ENCODE assay signal across 7 mouse cellular contexts in the genomic region with DNA sequence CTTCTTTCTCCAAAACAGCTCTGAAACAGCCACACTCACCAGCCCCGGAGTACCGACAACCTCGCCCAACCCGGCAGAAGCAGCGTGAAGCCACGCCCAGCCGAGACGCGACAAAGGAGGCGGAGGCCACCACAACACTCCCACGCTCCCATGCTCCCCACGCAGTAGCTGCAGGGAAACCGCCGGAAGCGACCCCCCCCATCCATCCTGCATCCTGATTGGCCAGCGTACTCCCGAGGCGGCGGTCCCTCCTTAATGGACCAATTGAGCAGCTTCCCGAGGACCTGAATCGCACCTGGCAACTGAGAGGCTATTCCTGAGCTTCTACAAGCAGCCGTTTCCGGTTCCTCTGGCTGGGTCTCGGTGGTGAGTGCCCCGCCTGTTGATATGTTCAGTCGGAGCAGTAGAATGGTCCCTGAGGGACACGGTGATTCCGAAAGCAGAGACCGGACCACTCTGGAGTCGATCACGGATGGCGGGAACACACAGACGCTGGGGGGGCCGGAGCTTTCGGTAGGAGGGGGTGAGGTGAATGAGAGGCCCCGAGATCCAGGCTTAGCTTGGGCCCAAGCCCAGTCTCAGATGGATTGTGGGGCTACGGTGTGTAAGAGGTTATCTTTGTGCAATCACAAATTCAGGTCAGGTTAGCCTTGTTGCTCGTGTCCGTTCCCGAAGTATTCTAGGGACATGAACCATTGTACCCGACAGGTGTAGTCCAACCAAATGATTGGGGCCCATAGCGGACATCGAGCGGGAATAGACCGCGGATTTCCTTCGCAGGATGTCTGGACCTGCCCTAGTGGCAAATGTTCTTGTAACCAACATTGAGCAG. TPM values are rescaled to one million over a fixed set of nuclear protein-coding genes. Genes with fewer than 3 reads are reported as not detected.
A peak's percentile ranks its signal among the peaks of the same experiment; 100 is the strongest.
DNase-seq lines count a peak whose midpoint lies in the region; ATAC-seq and TF ChIP-seq lines count a peak whose summit lies in the region.

A gene (plus strand): TSS at position 160 of the 832 bp plus-strand sequence.

- H3K4me3 ChIP-seq in intestine, embryonic 16.5 days (ENCODE audit: low read length), result peak within 1 kb of the TSS; percentile 66
- H3K4me3 ChIP-seq in midbrain, embryonic 11.5 days (ENCODE audit: low read depth, low read length), result peak within 1 kb of the TSS; percentile 59
- peak within 1 kb of the TSS; percentile 80 for H3K4me3 ChIP-seq in small intestine, adult 2 months (ENCODE audit: low read depth, low read length)

- intact Hi-C loops in left cerebral cortex, postnatal 36 days (cut with DNase I), result no loop called here

- H3K27me3 ChIP-seq in intestine, embryonic 16.5 days (replicated peaks; ENCODE audit: control insufficient read depth, insufficient read depth, low read length), result no peaks in the 10 kb centered on the region
- no peaks in the 10 kb centered on the region for H3K27me3 ChIP-seq in midbrain, embryonic 11.5 days (ENCODE audit: control insufficient read depth, insufficient read depth, low read length)
- H3K27me3 ChIP-seq in small intestine, adult 2 months (ENCODE audit: control insufficient read depth, insufficient read depth, low read length), result no peaks in the 10 kb centered on the region

- TF ChIP-seq CTCF in small intestine, adult 2 months (IDR thresholded peaks at IDR 0.05; ENCODE audit: extremely low read depth, insufficient read length, insufficient replicate concordance, low read depth, low read length), result no peak

- H3K36me3 ChIP-seq in intestine, embryonic 16.5 days (ENCODE audit: control insufficient read depth, insufficient read depth, low read length), result no peaks in the 10 kb centered on the region
- H3K36me3 ChIP-seq in midbrain, embryonic 11.5 days (ENCODE audit: control insufficient read depth, insufficient read depth, low read length), result no peaks in the 10 kb centered on the region; the same call in 1 of the 2 replicates
- peaks cover 8% of the 10 kb centered on the region for H3K36me3 ChIP-seq in small intestine, adult 2 months (ENCODE audit: control insufficient read depth, insufficient read depth, low read length)

- H3K4me1 ChIP-seq in intestine, embryonic 16.5 days (ENCODE audit: control insufficient read depth, insufficient read depth, low read length), result peaks cover 9% of the 10 kb centered on the region; the same call in 1 of the 2 replicates
- H3K4me1 ChIP-seq in midbrain, embryonic 11.5 days (ENCODE audit: control insufficient read depth, insufficient read depth, low read length), result peaks cover 9% of the 10 kb centered on the region
- no peaks in the 10 kb centered on the region for H3K4me1 ChIP-seq in small intestine, adult 2 months (ENCODE audit: control insufficient read depth, insufficient read depth, insufficient read length, low read length)

- H3K4me2 ChIP-seq in intestine, embryonic 16.5 days (ENCODE audit: low read depth, low read length), result peak within 1 kb of the TSS; percentile 90
- H3K4me2 ChIP-seq in midbrain, embryonic 11.5 days, result peak within 1 kb of the TSS; percentile 72

- H3K9ac ChIP-seq in intestine, embryonic 16.5 days (ENCODE audit: low read depth, low read length), result peak within 1 kb of the TSS; percentile 75
- peak within 1 kb of the TSS; percentile 69 for H3K9ac ChIP-seq in midbrain, embryonic 11.5 days (ENCODE audit: low read length)

- TF ChIP-seq POLR2A in small intestine, adult 2 months (IDR thresholded peaks at IDR 0.05; ENCODE audit: low read depth, low read length), result no peak

- no peaks in the 10 kb centered on the region for H3K9me3 ChIP-seq in intestine, embryonic 16.5 days (ENCODE audit: control insufficient read depth, low read length)
- no peaks in the 10 kb centered on the region for H3K9me3 ChIP-seq in midbrain, embryonic 11.5 days (ENCODE audit: control insufficient read depth, low read length)

- WGBS in intestine, embryonic 16.5 days, result 4% methylated on average over 47 of the region's 47 CpGs
- 5% methylated on average over 47 of the region's 47 CpGs for WGBS in midbrain, embryonic 11.5 days
- WGBS in small intestine, adult 2 months, result 3% methylated on average over 47 of the region's 47 CpGs

- peak; percentile 99 for ATAC-seq in intestine, embryonic 16.5 days
- ATAC-seq in midbrain, embryonic 11.5 days (ENCODE audit: low FRiP score), result peak; percentile 99

- peak; percentile 92 for DNase-seq in adrenal gland, adult 8-10 months
- DNase-seq in embryo, embryonic 9.5 days (ENCODE audit: extremely low spot score), result peak; percentile 95
- DNase-seq in gastrocnemius, postnatal 4 days (ENCODE audit: low spot score in 2 of 2), result peak; percentile 73 to 85
- DNase-seq in left cerebral cortex, postnatal 36 days (ENCODE audit: low spot score in 2 of 2), result peak; percentile 84 to 86
- peak; percentile 97 for DNase-seq in midbrain, embryonic 11.5 days (ENCODE audit: low spot score, missing footprints)

- peak within 1 kb of the TSS; percentile 66 for H3K27ac ChIP-seq in intestine, embryonic 16.5 days (ENCODE audit: low read length)
- no peak within 1 kb of the TSS for H3K27ac ChIP-seq in midbrain, embryonic 11.5 days (ENCODE audit: low read depth, low read length)
- H3K27ac ChIP-seq in small intestine, adult 2 months (ENCODE audit: insufficient read depth, low read depth, low read length), result peak within 1 kb of the TSS; percentile 60

RNA-seq across cellular contexts. Expression of the gene that starts here (rescaled TPM):
- total RNA-seq in adrenal gland, adult 8-10 months (2022), result 100 to 1,000 TPM in 3 of 4 experiments, 10 to 100 TPM in 1; 96.5 to 162 (median 105) TPM
- 10 to 100 TPM; 37.3 to 43.1 TPM for total RNA-seq in gastrocnemius, postnatal 4 days (2021)
- polyA plus RNA-seq in intestine, embryonic 16.5 days (2015; fragmentation: Nextera tagmentation; extraction: Ambion mirVana), result 43.3 and 44.1 TPM in 2 replicates
- 100 to 1,000 TPM; 124 TPM for total RNA-seq in left cerebral cortex, postnatal 36 days (2021)
- 62.6 and 64.0 TPM in 2 replicates for polyA plus RNA-seq in midbrain, embryonic 11.5 days (2014; fragmentation: Nextera tagmentation; extraction: Ambion mirVana)
- polyA plus RNA-seq in small intestine, adult 2 months (2012; rRNA removed), result 45.0 and 67.6 TPM in 2 replicates
